Mouse (Mus musculus): Measurements from ENCODE around the gene 2210418O10Rik.
"Not testable (repeated sequence)": the region's sequence is repeated elsewhere in the genome, so short reads cannot be mapped to it uniquely, and the experiment has no call there.

The 2210418O10Rik gene

GRCm38 (mm10) chr2:176226269-176226668 is at the start of gene 2210418O10Rik:
Gene 2210418O10Rik, plus strand, starts transcription at chr2:176226569.
- DNase-seq (ENCODE audit: low spot score): not testable (repeated sequence)

DNA sequence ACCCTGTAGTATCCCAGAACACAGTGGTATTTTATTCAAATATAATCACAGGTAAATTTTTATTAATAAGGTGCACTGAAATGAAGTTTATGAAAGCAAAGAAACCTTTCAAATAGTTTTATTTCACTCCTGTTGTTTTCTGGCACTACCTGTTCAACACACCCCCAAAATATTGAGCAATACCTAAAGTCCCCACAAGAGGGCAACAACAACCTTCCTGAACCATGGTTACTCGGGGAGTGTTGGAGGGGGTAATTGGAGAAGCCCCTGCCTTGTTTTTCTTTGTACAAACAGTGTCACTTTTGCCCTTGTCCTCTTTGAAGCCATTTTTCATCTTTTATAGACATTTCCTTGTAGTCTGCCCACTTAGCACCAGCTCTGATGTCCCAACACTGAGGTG is 22.1 kb downstream of the 2210418O10Rik start:
- not testable (repeated sequence) for DNase-seq (ENCODE audit: low spot score)

All from urinary bladder, postnatal 14 days (tissue).